Mouse (Mus musculus) heart, embryonic 10.5 days (tissue): ENCODE data around the gene Galnt18. TPM values are rescaled to one million over a fixed set of nuclear protein-coding genes. Genes with fewer than 3 reads are reported as not detected.

Source experiments
- DNase-seq: peaks from one replicate; pipeline ENCODE4 v3.0.0-alpha.2; 2017; ENCODE audit warnings: low spot score
- H3K27ac ChIP-seq: fragments of 300-500 bp; sonication (generic); 2 replicates; pipeline ENCODE4 v1.5.1; 2016; ENCODE audit warnings: mild to moderate bottlenecking
- H3K27me3 ChIP-seq: fragments of 300-500 bp; sonication (generic); 2 replicates; pipeline ENCODE4 v1.6.1; 2016; ENCODE audit warnings: mild to moderate bottlenecking; ENCODE audit not compliant: poor library complexity, insufficient read depth, severe bottlenecking
- H3K36me3 ChIP-seq: fragments of 300-500 bp; sonication (generic); 2 replicates; pipeline ENCODE4 v1.6.1; 2016; ENCODE audit warnings: mild to moderate bottlenecking, moderate library complexity
- H3K4me1 ChIP-seq: fragments of 300-500 bp; sonication (generic); 2 replicates; pipeline ENCODE4 v1.6.1; 2016; ENCODE audit warnings: mild to moderate bottlenecking
- H3K4me3 ChIP-seq: fragments of 300-500 bp; sonication (generic); 2 replicates; pipeline ENCODE4 v1.5.1; 2016; ENCODE audit warnings: mild to moderate bottlenecking, moderate library complexity
- H3K9me3 ChIP-seq: fragments of 300-500 bp; sonication (generic); 2 replicates; pipeline ENCODE4 v1.6.1; 2016; ENCODE audit warnings: mild to moderate bottlenecking, moderate library complexity
- WGBS: fragments of 180-500 bp; shearing (Covaris S2); methylation state at CpG from one replicate; pipeline ENCODE4 v1.1.7; 2016; 5-methylcytosine and 5-hydroxymethylcytosine counted together
- polyA plus RNA-seq: library from polyadenylated mRNA; unstranded; fragments of >200 nt; fragmentation: Nextera tagmentation; extraction: Ambion mirVana; gene quantifications from 2 replicates; pipeline ENCODE4 v1.2.1, GENCODE M21; 2016

Gene Galnt18
- polyA plus RNA-seq, 1 experiment from 2014 or later: 5.4 TPM

DNA sequence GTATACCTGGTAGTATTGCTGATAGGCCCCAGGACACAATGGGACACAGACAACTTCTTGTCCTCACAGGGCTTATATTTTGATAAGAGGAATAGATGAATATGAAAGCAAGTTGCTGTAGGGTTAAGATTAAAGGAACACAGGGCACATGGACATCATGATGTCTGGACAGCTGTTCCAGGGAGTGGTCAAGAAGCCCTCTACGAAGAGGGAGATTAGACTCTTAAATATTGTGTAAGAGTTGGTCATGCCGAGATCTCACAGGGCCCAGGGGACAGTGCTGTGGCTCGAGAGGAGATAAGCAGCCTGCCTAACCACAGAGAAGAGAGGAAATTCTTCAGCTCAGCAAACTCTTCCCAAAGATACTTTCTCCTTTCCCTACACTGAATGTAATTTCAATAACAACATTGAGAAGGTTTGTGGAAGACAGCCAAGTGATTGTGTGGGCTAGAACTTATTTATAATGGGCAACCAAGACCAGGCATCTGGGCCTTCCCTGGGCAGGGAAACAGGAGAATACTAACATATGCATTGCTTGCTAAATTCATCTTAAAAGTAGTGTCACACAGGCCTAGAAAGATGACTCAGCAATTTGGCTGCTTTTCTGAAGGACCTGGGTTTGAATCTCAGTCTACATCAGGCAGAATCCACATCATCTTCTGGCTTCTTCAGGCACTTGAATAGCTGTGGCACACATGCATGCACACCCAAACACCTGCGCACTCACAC lies 178.3 kb downstream of the Galnt18 start:
- Histone ChIP-seq H3K4me3 (no peak overlapping the region), H3K4me1 (peaks cover 5% of the 10 kb centered on the region; the same call in 1 of the 2 replicates), H3K27ac (no peak overlapping the region), H3K9me3 (no peaks in the 10 kb centered on the region), H3K36me3 (no peaks in the 10 kb centered on the region), H3K27me3 (no peaks in the 10 kb centered on the region)
- DNase-seq: no peak
- WGBS: 47% methylated on average over 4 of the region's 4 CpGs

DNA sequence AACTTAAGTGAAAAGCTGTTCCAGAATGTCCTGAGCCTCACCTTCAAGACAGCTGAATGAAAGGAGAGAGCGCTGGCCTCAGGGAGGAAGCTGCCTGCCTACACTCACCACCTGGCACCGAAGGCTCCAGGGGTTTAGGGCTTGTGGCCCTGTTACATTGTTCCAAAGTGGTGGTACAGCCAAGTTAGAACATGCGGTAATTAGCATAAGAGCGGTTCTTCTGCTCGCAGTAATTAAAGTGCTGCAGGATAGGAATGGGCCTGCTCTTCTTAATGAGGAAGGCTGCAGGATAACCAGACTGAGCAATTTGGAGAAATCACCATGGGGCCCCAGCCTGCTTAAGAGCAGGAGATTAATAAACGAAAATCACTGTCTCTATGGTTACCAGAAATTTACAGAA lies 179.0 kb downstream of the Galnt18 start:
- peaks cover 5% of the 10 kb centered on the region; the same call in 1 of the 2 replicates for H3K4me1 ChIP-seq
- no peak overlapping the region for H3K4me3 ChIP-seq
- H3K36me3 ChIP-seq: no peaks in the 10 kb centered on the region
- H3K9me3 ChIP-seq: no peaks in the 10 kb centered on the region
- H3K27me3 ChIP-seq: peaks cover 4% of the 10 kb centered on the region; the same call in 1 of the 2 replicates
- WGBS: 65% methylated on average over 6 of the region's 6 CpGs
- no peak for DNase-seq
- H3K27ac ChIP-seq: no peak overlapping the region

- Histone ChIP-seq H3K36me3 (no peaks in the 10 kb centered on the region), H3K27me3 (peaks cover 5% of the 10 kb centered on the region; the same call in 1 of the 2 replicates), H3K4me3 (no peak overlapping the region; the same call in 1 of the 2 replicates), H3K9me3 (no peaks in the 10 kb centered on the region), H3K4me1 (peaks cover 13% of the 10 kb centered on the region), H3K27ac (no peak overlapping the region)
- DNase-seq: no peak
- WGBS: 81% methylated on average over 6 of the region's 6 CpGs
Measured at GRCm38 (mm10) chr7:111593680-111594079, 186.1 kb downstream of the Galnt18 start.

- H3K27me3 ChIP-seq: no peaks in the 10 kb centered on the region
- no peaks in the 10 kb centered on the region for H3K36me3 ChIP-seq
- DNase-seq: no peak
- no peak overlapping the region for H3K4me3 ChIP-seq
- H3K4me1 ChIP-seq: peaks cover 17% of the 10 kb centered on the region
- WGBS: 66% methylated on average over 5 of the region's 5 CpGs
- no peak overlapping the region for H3K27ac ChIP-seq
- H3K9me3 ChIP-seq: no peaks in the 10 kb centered on the region
Measured at GRCm38 (mm10) chr7:111589506-111590125, 190.2 kb downstream of the Galnt18 start.

- DNase-seq: no peak
- peaks cover 7% of the 10 kb centered on the region for H3K4me1 ChIP-seq
- 65% methylated on average over 4 of the region's 4 CpGs for WGBS
- H3K27ac ChIP-seq: 0 out of 2 replicates have a peak overlapping the region, but pooled peaks have one; percentile 10
- no peak overlapping the region for H3K4me3 ChIP-seq
- no peaks in the 10 kb centered on the region for H3K27me3 ChIP-seq
- H3K36me3 ChIP-seq: no peaks in the 10 kb centered on the region
- H3K9me3 ChIP-seq: no peaks in the 10 kb centered on the region
Measured at GRCm38 (mm10) chr7:111588291-111588781, 191.4 kb downstream of the Galnt18 start.

- H3K9me3 ChIP-seq: no peaks in the 10 kb centered on the region
- H3K27ac ChIP-seq: no peak overlapping the region
- WGBS: 78% methylated on average over 6 of the region's 6 CpGs
- H3K27me3 ChIP-seq: no peaks in the 10 kb centered on the region
- no peaks in the 10 kb centered on the region for H3K36me3 ChIP-seq
- no peak overlapping the region for H3K4me3 ChIP-seq
- DNase-seq: no peak
- no peaks in the 10 kb centered on the region for H3K4me1 ChIP-seq
Measured at GRCm38 (mm10) chr7:111580547-111580946, 199.2 kb downstream of the Galnt18 start.

GRCm38 (mm10) chr7:111575096-111575495 lies 204.7 kb downstream of the Galnt18 start:
- no peak for DNase-seq
- Histone ChIP-seq H3K27ac (no peak overlapping the region), H3K36me3 (no peaks in the 10 kb centered on the region), H3K4me3 (no peak overlapping the region), H3K9me3 (no peaks in the 10 kb centered on the region), H3K4me1 (peaks cover 2% of the 10 kb centered on the region; the same call in 1 of the 2 replicates), H3K27me3 (peaks cover 7% of the 10 kb centered on the region; the same call in 1 of the 2 replicates)
- 60% methylated on average over 2 of the region's 2 CpGs for WGBS

- Histone ChIP-seq H3K4me3 (no peak overlapping the region), H3K36me3 (no peaks in the 10 kb centered on the region), H3K27me3 (peaks cover 7% of the 10 kb centered on the region; the same call in 1 of the 2 replicates), H3K4me1 (peaks cover 2% of the 10 kb centered on the region; the same call in 1 of the 2 replicates), H3K27ac (no peak overlapping the region), H3K9me3 (no peaks in the 10 kb centered on the region)
- WGBS: 79% methylated on average over 2 of the region's 2 CpGs
- DNase-seq: no peak
Measured at GRCm38 (mm10) chr7:111572336-111572735, 207.4 kb downstream of the Galnt18 start.

DNA sequence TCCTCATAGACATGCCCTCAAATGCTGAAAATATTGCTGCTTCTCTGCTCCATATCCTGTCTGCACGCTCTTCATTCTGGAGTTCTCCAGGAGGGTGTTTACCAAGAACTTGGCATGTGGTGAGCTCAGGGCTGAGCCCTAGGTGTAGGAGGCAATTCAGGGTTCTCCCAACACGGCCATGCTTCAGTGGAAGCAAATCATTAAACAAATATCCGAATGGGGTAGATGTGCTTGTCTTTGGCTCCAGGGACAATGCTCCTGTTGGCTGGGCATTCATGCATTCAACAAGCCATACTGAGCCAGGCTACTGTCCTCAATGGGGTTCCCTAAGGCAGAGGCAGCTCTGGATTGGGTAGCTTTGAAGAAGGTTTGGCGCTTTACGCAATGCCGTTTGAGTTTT lies 212.9 kb downstream of the Galnt18 start:
- Histone ChIP-seq H3K4me3 (no peak overlapping the region), H3K4me1 (no peaks in the 10 kb centered on the region), H3K36me3 (no peaks in the 10 kb centered on the region), H3K9me3 (no peaks in the 10 kb centered on the region), H3K27ac (no peak overlapping the region), H3K27me3 (no peaks in the 10 kb centered on the region)
- 84% methylated on average over 6 of the region's 6 CpGs for WGBS
- no peak for DNase-seq

DNA sequence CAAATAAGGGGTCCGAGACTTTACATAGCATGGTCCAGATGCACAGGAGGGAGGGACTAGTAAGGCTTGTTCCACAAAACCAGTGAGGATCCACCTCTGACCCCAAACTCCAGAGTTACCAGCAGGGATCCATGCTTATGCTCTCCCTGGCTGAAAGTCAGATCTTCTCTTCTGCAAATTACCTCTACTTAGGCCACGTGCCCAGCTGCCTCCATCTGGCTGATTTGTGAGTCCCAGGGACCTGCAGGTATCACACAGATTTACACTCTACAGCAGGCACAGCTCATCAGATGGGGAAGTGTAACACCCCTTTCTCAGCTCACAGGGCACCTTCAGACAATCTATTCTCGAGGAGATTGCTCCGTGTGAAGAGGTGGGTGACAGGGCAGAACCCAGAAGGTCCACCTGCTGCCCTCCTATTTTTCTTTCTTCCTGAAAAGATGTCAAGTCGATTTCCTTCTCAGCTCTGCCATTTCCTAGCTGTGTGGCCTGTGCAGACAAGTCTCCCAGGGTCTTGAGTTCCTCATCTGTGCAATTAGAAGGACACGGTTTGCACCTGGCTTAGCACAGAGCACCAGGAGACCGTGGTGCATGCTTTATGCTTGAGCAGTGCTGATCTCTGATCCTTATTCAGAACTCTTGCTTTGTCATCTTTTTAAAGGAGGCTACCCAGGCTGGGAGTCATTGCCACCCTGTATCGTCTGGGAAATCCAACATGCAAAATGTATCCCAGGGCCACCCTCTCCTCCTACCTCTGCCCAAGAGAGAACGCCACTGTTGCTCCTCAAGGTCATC lies 216.3 kb downstream of the Galnt18 start:
- peaks cover 7% of the 10 kb centered on the region; the same call in 1 of the 2 replicates for H3K9me3 ChIP-seq
- no peaks in the 10 kb centered on the region for H3K4me1 ChIP-seq
- H3K4me3 ChIP-seq: no peak overlapping the region
- H3K27ac ChIP-seq: no peak overlapping the region
- 71% methylated on average over 9 of the region's 9 CpGs for WGBS
- no peaks in the 10 kb centered on the region for H3K36me3 ChIP-seq
- H3K27me3 ChIP-seq: no peaks in the 10 kb centered on the region
- DNase-seq: no peak

- Histone ChIP-seq H3K9me3 (peaks cover 7% of the 10 kb centered on the region; the same call in 1 of the 2 replicates), H3K4me1 (no peaks in the 10 kb centered on the region), H3K27me3 (no peaks in the 10 kb centered on the region), H3K36me3 (no peaks in the 10 kb centered on the region), H3K4me3 (no peak overlapping the region), H3K27ac (no peak overlapping the region)
- WGBS: 75% methylated on average over 3 of the region's 3 CpGs
- DNase-seq: no peak
Measured at GRCm38 (mm10) chr7:111560097-111560496, 219.7 kb downstream of the Galnt18 start.

DNA sequence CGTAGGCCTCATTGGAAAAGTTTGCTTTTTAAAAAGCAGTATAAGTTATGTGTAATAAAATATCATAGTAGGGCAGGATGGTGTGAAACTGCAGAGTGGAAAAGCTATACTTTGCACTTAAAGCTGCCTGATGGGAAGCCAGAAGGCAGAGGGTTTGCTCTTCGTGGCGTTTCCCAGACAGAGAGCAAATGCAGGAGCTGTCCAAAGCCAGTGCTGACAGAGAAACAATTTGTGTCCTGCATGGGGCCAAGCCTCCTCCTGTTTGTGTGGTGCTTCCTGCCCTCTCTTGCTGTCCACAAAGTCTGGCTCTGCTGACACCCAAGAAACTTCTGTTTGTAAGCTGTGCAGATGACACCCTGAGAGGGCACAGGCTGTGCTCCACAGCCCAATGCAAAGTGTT lies 220.8 kb downstream of the Galnt18 start:
- H3K36me3 ChIP-seq: no peaks in the 10 kb centered on the region
- peaks cover 7% of the 10 kb centered on the region; the same call in 1 of the 2 replicates for H3K9me3 ChIP-seq
- no peak for DNase-seq
- H3K27ac ChIP-seq: no peak overlapping the region
- H3K4me1 ChIP-seq: no peaks in the 10 kb centered on the region
- H3K27me3 ChIP-seq: no peaks in the 10 kb centered on the region
- H3K4me3 ChIP-seq: no peak overlapping the region
- 38% methylated on average over 3 of the region's 3 CpGs for WGBS
